Mouse (Mus musculus) stomach, postnatal 0 days (tissue): ENCODE data around the gene Tgfb1i1. TPM values are rescaled to one million over a fixed set of nuclear protein-coding genes. Genes with fewer than 3 reads are reported as not detected.

Experiments
- ATAC-seq: fragments of 200-750 bp; cut with Nextera tagmentation; 2 replicates; pipeline ENCODE4 v1.8.0; 2017; ENCODE audit not compliant: low FRiP score, low TSS enrichment
- DNase-seq: peaks from one replicate; pipeline ENCODE4 v3.0.0-alpha.2; 2016; ENCODE audit warnings: low spot score
- H3K27ac ChIP-seq: fragments of 300-500 bp; sonication (generic); replicated peaks from 2 replicates; pipeline ENCODE4 v1.5.1; 2014; ENCODE audit warnings: mild to moderate bottlenecking, control low read depth
- H3K27me3 ChIP-seq: fragments of 300-500 bp; sonication (generic); 2 replicates; pipeline ENCODE4 v1.6.1; 2014; ENCODE audit warnings: low read length; ENCODE audit not compliant: control insufficient read depth, insufficient read depth
- H3K36me3 ChIP-seq: fragments of 300-500 bp; sonication (generic); 2 replicates; pipeline ENCODE4 v1.6.1; 2014; ENCODE audit warnings: low read length, mixed read lengths; ENCODE audit not compliant: control insufficient read depth, insufficient read depth
- H3K4me1 ChIP-seq: fragments of 300-500 bp; sonication (generic); replicated peaks from 2 replicates; pipeline ENCODE4 v1.6.1; 2014; ENCODE audit warnings: antibody characterized with exemption; ENCODE audit not compliant: control insufficient read depth, insufficient read depth
- H3K4me2 ChIP-seq: fragments of 300-500 bp; sonication (generic); replicated peaks from 2 replicates; pipeline ENCODE4 v1.6.1; 2014; ENCODE audit warnings: low read depth, mild to moderate bottlenecking, control low read depth, moderate library complexity
- H3K4me3 ChIP-seq: fragments of 300-500 bp; sonication (generic); 2 replicates; pipeline ENCODE4 v1.5.1; 2014; ENCODE audit warnings: low read depth, low read length, control low read depth
- H3K9ac ChIP-seq: fragments of 300-500 bp; sonication (generic); 2 replicates; pipeline ENCODE4 v1.6.1; 2014; ENCODE audit warnings: mild to moderate bottlenecking, low read length, control low read depth, mixed read lengths
- H3K9me3 ChIP-seq: fragments of 300-500 bp; sonication (generic); 2 replicates; pipeline ENCODE4 v1.6.1; 2016; ENCODE audit warnings: low read length; ENCODE audit not compliant: control insufficient read depth
- CTCF ChIP-seq: IDR thresholded peaks from 2 replicates; pipeline ENCODE4 v1.5.1; 2016; ENCODE audit warnings: antibody characterized with exemption, low read depth, mild to moderate bottlenecking, moderate library complexity
- EP300 ChIP-seq: optimal IDR thresholded peaks from 2 replicates; pipeline ENCODE3; 2016; ENCODE audit warnings: antibody characterized with exemption
- WGBS: fragments of 180-500 bp; shearing (Covaris S2); extraction: QIAGEN DNeasy Blood & Tissue Kit; methylation state at CpG from one replicate; pipeline ENCODE4 v1.1.7; 2014; 5-methylcytosine and 5-hydroxymethylcytosine counted together
- polyA plus RNA-seq: library from polyadenylated mRNA; unstranded; fragments of >200 nt; fragmentation: Nextera tagmentation; extraction: Ambion mirVana; gene quantifications from 2 replicates; pipeline ENCODE4 v1.2.1, GENCODE M21; 2015

Gene Tgfb1i1
- 167 and 178 TPM in 2 replicates for polyA plus RNA-seq

DNA sequence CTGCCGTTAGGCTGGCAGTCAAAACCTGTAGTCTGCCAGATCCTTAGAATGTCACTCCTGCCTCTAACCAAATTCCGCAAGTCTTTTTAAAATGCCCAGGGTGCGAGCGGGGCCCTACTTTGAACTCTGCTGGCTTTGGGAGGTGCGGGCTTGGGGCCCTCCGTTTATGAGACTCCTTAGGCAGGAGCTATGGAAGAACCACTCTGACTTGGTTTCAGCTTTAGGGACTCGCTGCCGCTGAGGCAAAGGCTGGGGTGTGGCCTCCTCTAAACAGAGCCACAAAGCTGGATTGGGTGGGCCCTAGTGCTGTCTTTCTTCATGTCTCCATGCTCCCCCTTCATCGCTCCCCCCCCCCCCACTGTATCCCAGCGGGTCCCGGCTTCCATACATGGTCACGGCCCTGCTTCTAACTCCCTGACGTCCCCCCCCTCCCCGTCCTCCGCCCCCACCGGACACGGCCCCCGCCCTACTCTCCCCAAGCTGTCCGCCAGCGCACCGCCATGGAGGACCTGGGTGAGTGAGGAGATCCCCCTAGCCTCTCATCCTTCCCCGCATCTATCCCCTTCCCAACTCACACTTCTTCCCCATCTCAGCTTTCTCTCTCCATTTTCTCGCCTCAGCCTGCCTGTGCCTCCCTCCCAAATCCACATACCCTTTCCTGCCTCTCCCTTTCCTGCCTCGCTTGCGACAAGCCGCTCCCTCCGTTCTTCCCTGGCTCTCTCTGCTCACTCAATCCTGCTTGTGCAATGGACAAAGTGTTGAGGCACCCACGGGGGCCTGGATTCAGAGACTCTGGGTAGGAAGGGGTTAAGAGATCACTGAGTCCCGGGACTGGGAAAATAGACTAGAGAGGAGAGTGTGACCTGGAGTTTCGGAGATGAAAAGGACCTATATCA, at the start of gene Tgfb1i1:
Gene Tgfb1i1 (plus strand): TSS at position 317 of the 896 bp plus-strand sequence.
- H3K9ac ChIP-seq: peak within 1 kb of the TSS; percentile 85
- H3K27me3 ChIP-seq: no peaks in the 10 kb centered on the region
- peaks cover 19% of the 10 kb centered on the region; the same call in 1 of the 2 replicates for H3K36me3 ChIP-seq
- peak within 1 kb of the TSS; percentile 73 for H3K4me2 ChIP-seq
- ATAC-seq: peak; percentile 85
- peak within 1 kb of the TSS; percentile 64 for H3K4me3 ChIP-seq
- peaks cover 6% of the 10 kb centered on the region; the same call in 1 of the 2 replicates for H3K4me1 ChIP-seq
- H3K27ac ChIP-seq: peak within 1 kb of the TSS; percentile 93
- peak; percentile 75 for DNase-seq
- WGBS: 2% methylated on average over 24 of the region's 30 CpGs
- TF ChIP-seq EP300: no peak
- no peak for TF ChIP-seq CTCF
- H3K9me3 ChIP-seq: no peaks in the 10 kb centered on the region

DNA sequence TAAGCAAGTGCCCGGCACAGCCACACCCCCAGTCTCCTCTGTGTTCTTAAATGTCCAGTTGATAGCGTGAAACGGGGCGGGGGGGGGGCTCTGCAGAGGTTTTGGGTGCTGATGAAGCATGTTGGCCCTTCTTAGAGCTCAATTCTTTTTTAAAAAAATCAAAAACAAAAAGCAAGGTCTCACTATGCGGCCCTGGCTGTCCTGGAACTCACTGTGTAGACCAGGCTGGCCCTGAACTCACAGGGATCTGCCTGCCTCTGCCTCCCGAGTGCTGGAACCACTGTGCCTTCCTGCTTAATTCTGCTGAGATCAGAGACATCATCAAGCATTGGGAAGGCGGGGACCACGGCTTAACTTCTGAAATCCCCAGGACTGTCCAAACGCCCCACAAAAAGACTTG, 45.0 kb upstream of the Tgfb1i1 start:
- no peak for ATAC-seq
- DNase-seq: no peak
- no peaks in the 10 kb centered on the region for H3K36me3 ChIP-seq
- no peak overlapping the region for H3K4me2 ChIP-seq
- 88% methylated on average over 9 of the region's 9 CpGs for WGBS
- no peak overlapping the region for H3K9ac ChIP-seq
- no peak overlapping the region for H3K27ac ChIP-seq
- no peaks in the 10 kb centered on the region for H3K9me3 ChIP-seq
- no peaks in the 10 kb centered on the region for H3K4me1 ChIP-seq
- TF ChIP-seq EP300 (no peak), CTCF (no peak)
- no peaks in the 10 kb centered on the region for H3K27me3 ChIP-seq
- no peak overlapping the region for H3K4me3 ChIP-seq

- Histone ChIP-seq H3K4me1 (no peaks in the 10 kb centered on the region), H3K4me2 (no peak overlapping the region), H3K36me3 (no peaks in the 10 kb centered on the region), H3K27ac (no peak overlapping the region), H3K4me3 (no peak overlapping the region), H3K27me3 (no peaks in the 10 kb centered on the region), H3K9me3 (no peaks in the 10 kb centered on the region), H3K9ac (no peak overlapping the region)
- no peak for ATAC-seq
- 83% methylated on average over 9 of the region's 9 CpGs for WGBS
- TF ChIP-seq EP300 (no peak), CTCF (no peak)
- no peak for DNase-seq
These were observed 43.5 kb upstream of the Tgfb1i1 start for GRCm38 (mm10) chr7:128203071-128203470.

DNA sequence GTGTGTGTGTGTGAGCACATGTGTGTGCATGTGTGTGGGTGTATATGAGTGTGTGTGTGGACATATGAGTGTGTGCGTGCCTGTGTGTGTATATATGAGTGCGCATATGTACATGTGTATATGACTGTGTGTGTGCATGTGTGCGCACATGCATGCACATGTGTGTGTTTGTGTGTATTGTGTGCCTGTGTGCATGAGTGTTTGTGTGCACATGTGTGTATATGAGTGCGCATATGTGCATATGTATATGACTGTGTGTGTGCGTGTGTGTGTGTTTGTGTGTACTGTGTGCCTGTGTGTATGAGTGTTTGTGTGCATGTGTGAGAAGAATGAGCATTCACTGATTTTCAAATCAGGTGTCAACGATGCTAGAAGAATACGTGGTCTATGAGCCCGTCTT, 42.4 kb upstream of the Tgfb1i1 start:
- ATAC-seq (no peak), DNase-seq (no peak)
- no peak overlapping the region for H3K9ac ChIP-seq
- no peaks in the 10 kb centered on the region for H3K36me3 ChIP-seq
- WGBS: 89% methylated on average over 8 of the region's 8 CpGs
- H3K4me1 ChIP-seq: no peaks in the 10 kb centered on the region
- no peak overlapping the region for H3K4me3 ChIP-seq
- no peak overlapping the region for H3K27ac ChIP-seq
- no peaks in the 10 kb centered on the region for H3K27me3 ChIP-seq
- no peak overlapping the region for H3K4me2 ChIP-seq
- no peaks in the 10 kb centered on the region for H3K9me3 ChIP-seq
- TF ChIP-seq EP300: no peak
- TF ChIP-seq CTCF: no peak

DNA sequence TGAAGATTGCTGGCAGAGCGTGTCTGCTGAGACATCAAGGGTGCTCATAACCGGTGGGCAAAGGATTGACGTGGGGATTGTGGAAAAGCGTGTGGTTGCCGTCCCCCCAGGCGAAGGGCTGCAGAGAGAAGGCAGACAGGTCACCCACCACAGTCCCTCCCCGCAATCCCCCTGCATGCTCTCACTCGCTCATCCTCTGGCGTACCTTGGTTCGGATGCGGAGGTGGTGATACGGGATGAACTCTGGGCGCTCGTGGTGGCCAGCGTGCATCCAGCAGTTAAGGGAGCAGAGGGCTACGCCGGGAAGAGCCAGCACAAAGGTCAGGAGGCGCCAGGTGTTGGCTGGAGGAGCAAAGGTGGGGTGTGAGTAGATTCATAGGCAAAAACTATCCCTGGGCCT, 40.9 kb upstream of the Tgfb1i1 start:
- 83% methylated on average over 18 of the region's 18 CpGs for WGBS
- Histone ChIP-seq H3K27ac (no peak overlapping the region), H3K4me3 (no peak overlapping the region), H3K36me3 (no peaks in the 10 kb centered on the region), H3K9ac (no peak overlapping the region), H3K4me1 (no peaks in the 10 kb centered on the region), H3K27me3 (no peaks in the 10 kb centered on the region), H3K9me3 (no peaks in the 10 kb centered on the region), H3K4me2 (no peak overlapping the region)
- ATAC-seq (no peak), DNase-seq (no peak)
- no peak for TF ChIP-seq EP300
- TF ChIP-seq CTCF: no peak

GRCm38 (mm10) chr7:128206152-128206551, 40.5 kb upstream of the Tgfb1i1 start, which contains the start of gene Cox6a2:
Cox6a2 (minus strand) TSS chr7:128206387.
- no peak for TF ChIP-seq EP300
- H3K27ac ChIP-seq: no peak within 1 kb of the TSS
- H3K4me2 ChIP-seq: no peak within 1 kb of the TSS
- H3K9ac ChIP-seq: no peak within 1 kb of the TSS
- no peaks in the 10 kb centered on the region for H3K27me3 ChIP-seq
- ATAC-seq: no peak
- no peak within 1 kb of the TSS for H3K4me3 ChIP-seq
- no peak for DNase-seq
- WGBS: 84% methylated on average over 6 of the region's 6 CpGs
- no peaks in the 10 kb centered on the region for H3K36me3 ChIP-seq
- H3K9me3 ChIP-seq: no peaks in the 10 kb centered on the region
- no peaks in the 10 kb centered on the region for H3K4me1 ChIP-seq
